Mouse (Mus musculus) heart, adult 8-10 months (tissue): ENCODE data around the gene Ugt1a10. TPM values are rescaled to one million over a fixed set of nuclear protein-coding genes. Genes with fewer than 3 reads are reported as not detected.
"Not testable (repeated sequence)": the region's sequence is repeated elsewhere in the genome, so short reads cannot be mapped to it uniquely, and the experiment has no call there.

Source experiments
- DNase-seq: peaks from one replicate; pipeline ENCODE4 v3.0.0; 2022; ENCODE audit warnings: low spot score
- total RNA-seq, 4 experiments: library from RNA; stranded (reverse); gene quantifications; 2 replicates each; pipeline ENCODE4 v1.2.4; 2022

Ugt1a10 gene
- not detected for total RNA-seq

GRCm38 (mm10) chr1:88055088-88055487, at the start of gene Ugt1a10:
Gene Ugt1a10, plus strand, starts transcription at chr1:88055388.
- no peak for DNase-seq

- DNase-seq = no peak
These were observed 47.4 kb upstream of the Ugt1a10 start for GRCm38 (mm10) chr1:88007692-88008210.

GRCm38 (mm10) chr1:88008211-88008697, 46.9 kb upstream of the Ugt1a10 start, which contains the start of gene Usp40:
Gene Usp40, minus strand, starts transcription at chr1:88008551.
- peak; percentile 73 for DNase-seq

- DNase-seq = no peak
These were observed 46.5 kb upstream of the Ugt1a10 start for GRCm38 (mm10) chr1:88008735-88009134.

- DNase-seq = no peak
These were observed 45.7 kb upstream of the Ugt1a10 start for GRCm38 (mm10) chr1:88009521-88009920.

GRCm38 (mm10) chr1:88013726-88014125, 41.5 kb upstream of the Ugt1a10 start:
- DNase-seq = no peak

- no peak for DNase-seq
These were observed 41.0 kb upstream of the Ugt1a10 start for GRCm38 (mm10) chr1:88014194-88014593.

GRCm38 (mm10) chr1:88014671-88015070, 40.5 kb upstream of the Ugt1a10 start:
- DNase-seq = no peak

- DNase-seq = no peak
These were observed 39.8 kb upstream of the Ugt1a10 start for GRCm38 (mm10) chr1:88015371-88015770.

- DNase-seq = not testable (repeated sequence)
These were observed 29.9 kb upstream of the Ugt1a10 start for GRCm38 (mm10) chr1:88025244-88025643.

- not testable (repeated sequence) for DNase-seq
These were observed 12.1 kb upstream of the Ugt1a10 start for GRCm38 (mm10) chr1:88043044-88043443.

GRCm38 (mm10) chr1:88044832-88045437, 10.3 kb upstream of the Ugt1a10 start:
- DNase-seq = not testable (repeated sequence)

- not testable (repeated sequence) for DNase-seq
These were observed 7.8 kb upstream of the Ugt1a10 start for GRCm38 (mm10) chr1:88047408-88047807.

- not testable (repeated sequence) for DNase-seq
These were observed 11.4 kb downstream of the Ugt1a10 start for GRCm38 (mm10) chr1:88066472-88067102.

GRCm38 (mm10) chr1:88070495-88070894, 15.3 kb downstream of the Ugt1a10 start, which contains the start of gene Ugt1a9:
Gene Ugt1a9, plus strand, starts transcription at chr1:88070800.
- DNase-seq = no peak

- no peak for DNase-seq
These were observed 15.7 kb downstream of the Ugt1a10 start for GRCm38 (mm10) chr1:88070902-88071301.

GRCm38 (mm10) chr1:88074471-88074870, 19.3 kb downstream of the Ugt1a10 start:
- no peak for DNase-seq

GRCm38 (mm10) chr1:88077128-88077527, 21.9 kb downstream of the Ugt1a10 start:
- no peak for DNase-seq

GRCm38 (mm10) chr1:88081670-88082069, 26.5 kb downstream of the Ugt1a10 start:
- DNase-seq = no peak

GRCm38 (mm10) chr1:88086125-88086524, 30.9 kb downstream of the Ugt1a10 start:
- DNase-seq = no peak

GRCm38 (mm10) chr1:88087513-88087912, 32.3 kb downstream of the Ugt1a10 start, which contains the start of gene Ugt1a8:
Gene Ugt1a8, plus strand, starts transcription at chr1:88087813.
- no peak for DNase-seq

GRCm38 (mm10) chr1:88092341-88092740, 37.2 kb downstream of the Ugt1a10 start:
- no peak for DNase-seq

GRCm38 (mm10) chr1:88094270-88094676, 39.1 kb downstream of the Ugt1a10 start:
- not testable (repeated sequence) for DNase-seq
